Mouse (Mus musculus) liver, adult 10 weeks (tissue): ENCODE results near the gene Pla2g16. TPM values are rescaled to one million over a fixed set of nuclear protein-coding genes. Genes with fewer than 3 reads are reported as not detected.

ENCODE experiments used
- polyA plus RNA-seq: library from polyadenylated mRNA; stranded (reverse); fragments of 350-450 nt; fragmentation: Illumina TruSeq; extraction: RNeasy Lipid Tissue Mini Kit (QIAGEN cat#74804); gene quantifications from one replicate; pipeline ENCODE4 v1.2.3, GENCODE M21; 2014; ENCODE audit warnings: low read depth, low replicate concordance

Gene Pla2g16
- 2.4 TPM for polyA plus RNA-seq

GRCm38 (mm10) chr19:7557328-7557822, at the start of gene Pla2g16:
Gene Pla2g16 (plus strand): TSS chr19:7557459.

GRCm38 (mm10) chr19:7606801-7607689, 49.8 kb downstream of the Pla2g16 start, which contains the start of gene Lgals12:
Gene Lgals12 (minus strand): TSS chr19:7607193.

DNA sequence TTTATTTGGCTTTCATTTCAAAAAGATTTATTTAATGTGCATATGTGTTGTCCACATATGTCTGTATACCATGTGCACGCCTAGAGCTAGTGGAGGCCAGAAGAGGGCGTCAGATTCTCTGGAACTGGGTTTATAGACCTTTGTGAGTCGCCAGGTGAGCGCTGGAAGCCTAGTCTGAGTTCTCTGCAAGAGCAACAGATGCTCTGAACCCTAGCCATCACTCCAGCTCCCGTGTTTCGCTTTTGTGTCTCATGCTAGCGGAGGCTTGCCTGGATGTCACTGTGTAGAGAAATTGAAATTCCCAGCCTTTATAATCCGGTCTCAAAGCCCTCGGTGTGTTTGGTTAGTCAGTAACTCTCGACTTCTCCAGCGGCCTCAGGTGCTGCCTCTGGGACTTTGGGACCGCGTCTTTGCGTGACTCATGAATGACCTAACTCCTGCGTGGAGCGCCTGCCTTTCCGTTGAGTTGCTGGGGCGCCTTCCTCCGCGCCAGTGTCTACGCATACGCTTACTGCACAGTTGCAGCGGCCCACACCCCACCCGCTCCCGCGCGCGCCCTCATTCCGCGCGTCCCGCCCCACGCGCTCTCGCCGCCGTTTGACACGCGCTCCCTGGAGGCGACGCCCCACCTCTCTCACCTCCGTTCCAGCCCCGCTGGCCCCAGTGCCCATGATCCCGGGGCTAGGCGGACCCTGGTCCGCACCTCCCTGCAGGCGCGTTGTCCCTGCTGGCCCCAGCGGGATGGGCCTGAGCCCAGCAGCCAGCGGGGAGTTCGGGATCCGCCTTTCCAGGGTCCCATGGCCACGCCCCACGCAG, 54.9 kb downstream of the Pla2g16 start, which contains the start of gene Hrasls5:
Hrasls5 (plus strand) TSS at position 600 of the 816 bp plus-strand sequence.

Other genes starting within 250 kb of the Pla2g16 start
- 6.3 TPM for gene Mark2, start 215.6 kb upstream of the Pla2g16 start, polyA plus RNA-seq
- gene Spindoc, start 174.5 kb upstream of the Pla2g16 start, polyA plus RNA-seq = 0.29 TPM
- 0.98 TPM for gene 2700081O15Rik, start 139.8 kb upstream of the Pla2g16 start, polyA plus RNA-seq
- 142 TPM for gene Rtn3, start 74.2 kb upstream of the Pla2g16 start, polyA plus RNA-seq
- gene Atl3, start 63.4 kb upstream of the Pla2g16 start, polyA plus RNA-seq = 93.3 TPM
- not detected for gene Lgals12, start 49.7 kb downstream of the Pla2g16 start, polyA plus RNA-seq
- gene Hrasls5, start 55.1 kb downstream of the Pla2g16 start, polyA plus RNA-seq = not detected
- not detected for gene Slc22a19, start 153.9 kb downstream of the Pla2g16 start, polyA plus RNA-seq
- gene Slc22a26, start 245.2 kb downstream of the Pla2g16 start, polyA plus RNA-seq = 285 TPM